Mouse (Mus musculus): ENCODE data around the gene Klhl18. TPM values are rescaled to one million over a fixed set of nuclear protein-coding genes. Genes with fewer than 3 reads are reported as not detected.

Klhl18 gene
- polyA plus RNA-seq, 1 experiment from 2014 or later, result 11.9 TPM

- no peaks in the 10 kb centered on the region for H3K4me1 ChIP-seq
- H3K4me3 ChIP-seq, result no peak overlapping the region
- H3K9me3 ChIP-seq, result no peaks in the 10 kb centered on the region
- H3K27ac ChIP-seq (replicated peaks), result no peak overlapping the region
- no peak overlapping the region for H3K4me2 ChIP-seq (replicated peaks)
- peaks cover 4% of the 10 kb centered on the region for H3K36me3 ChIP-seq
- no peaks in the 10 kb centered on the region for H3K27me3 ChIP-seq
- ATAC-seq (ENCODE audit: low FRiP score, low read depth), result no peak
- WGBS, result 75% methylated on average over 2 of the region's 2 CpGs
- no peak overlapping the region for H3K9ac ChIP-seq (replicated peaks)
Observed at GRCm38 (mm10) chr9:110459145-110459727, 17.3 kb downstream of the Klhl18 start.

GRCm38 (mm10) chr9:110457926-110458325 is 18.6 kb downstream of the Klhl18 start:
- no peak overlapping the region for H3K4me2 ChIP-seq (replicated peaks)
- no peak overlapping the region for H3K27ac ChIP-seq (replicated peaks)
- no peaks in the 10 kb centered on the region for H3K4me1 ChIP-seq
- no peak overlapping the region for H3K4me3 ChIP-seq
- peaks cover 4% of the 10 kb centered on the region for H3K36me3 ChIP-seq
- H3K9ac ChIP-seq (replicated peaks), result no peak overlapping the region
- no peaks in the 10 kb centered on the region for H3K9me3 ChIP-seq
- WGBS, result 70% methylated on average over 3 of the region's 3 CpGs
- ATAC-seq (ENCODE audit: low FRiP score, low read depth), result no peak
- H3K27me3 ChIP-seq, result no peaks in the 10 kb centered on the region

GRCm38 (mm10) chr9:110452523-110452922 is 24.0 kb downstream of the Klhl18 start:
- Histone ChIP-seq H3K9me3 (no peaks in the 10 kb centered on the region), H3K36me3 (peaks cover 9% of the 10 kb centered on the region), H3K4me3 (no peak overlapping the region), H3K27me3 (no peaks in the 10 kb centered on the region), H3K4me2 (replicated peaks) (no peak overlapping the region), H3K9ac (replicated peaks) (no peak overlapping the region), H3K4me1 (peaks cover 3% of the 10 kb centered on the region; the same call in 1 of the 2 replicates), H3K27ac (replicated peaks) (no peak overlapping the region)
- no peak for ATAC-seq (ENCODE audit: low FRiP score, low read depth)
- 86% methylated on average over 3 of the region's 3 CpGs for WGBS

- no peak overlapping the region for H3K4me3 ChIP-seq
- no peak overlapping the region for H3K27ac ChIP-seq (replicated peaks)
- 26% methylated on average over 11 of the region's 11 CpGs for WGBS
- no peak overlapping the region for H3K9ac ChIP-seq (replicated peaks)
- peaks cover 3% of the 10 kb centered on the region; the same call in 1 of the 2 replicates for H3K4me1 ChIP-seq
- no peak overlapping the region for H3K4me2 ChIP-seq (replicated peaks)
- H3K9me3 ChIP-seq, result no peaks in the 10 kb centered on the region
- H3K27me3 ChIP-seq, result no peaks in the 10 kb centered on the region
- peaks cover 13% of the 10 kb centered on the region for H3K36me3 ChIP-seq
- ATAC-seq (ENCODE audit: low FRiP score, low read depth), result peak; percentile 68
Observed at GRCm38 (mm10) chr9:110448857-110449617, 27.5 kb downstream of the Klhl18 start.

DNA sequence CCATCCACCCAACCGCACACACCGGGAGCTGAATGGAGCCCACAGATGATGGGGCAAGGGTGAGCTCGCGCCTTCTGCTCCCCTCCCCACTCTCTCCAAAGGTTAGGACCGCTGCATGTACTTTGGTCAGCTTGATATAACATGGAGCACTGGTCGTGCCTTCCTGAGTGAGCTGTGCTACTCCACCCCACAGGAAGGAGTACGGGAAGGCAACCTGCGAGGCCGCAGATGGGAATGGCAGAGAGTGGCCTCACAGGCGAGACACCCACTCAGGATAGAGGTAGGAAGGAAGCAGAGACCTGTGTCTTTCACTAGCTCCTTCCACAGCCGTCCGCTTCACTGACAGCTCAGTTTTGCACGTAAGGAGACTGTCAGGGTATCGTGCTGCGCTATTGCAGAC is 28.1 kb downstream of the Klhl18 start:
- Histone ChIP-seq H3K9ac (replicated peaks) (no peak overlapping the region), H3K36me3 (peaks cover 17% of the 10 kb centered on the region), H3K27me3 (no peaks in the 10 kb centered on the region), H3K9me3 (no peaks in the 10 kb centered on the region), H3K4me2 (replicated peaks) (no peak overlapping the region), H3K27ac (replicated peaks) (no peak overlapping the region), H3K4me3 (no peak overlapping the region), H3K4me1 (peaks cover 3% of the 10 kb centered on the region; the same call in 1 of the 2 replicates)
- WGBS, result 82% methylated on average over 15 of the region's 15 CpGs
- no peak for ATAC-seq (ENCODE audit: low FRiP score, low read depth)

DNA sequence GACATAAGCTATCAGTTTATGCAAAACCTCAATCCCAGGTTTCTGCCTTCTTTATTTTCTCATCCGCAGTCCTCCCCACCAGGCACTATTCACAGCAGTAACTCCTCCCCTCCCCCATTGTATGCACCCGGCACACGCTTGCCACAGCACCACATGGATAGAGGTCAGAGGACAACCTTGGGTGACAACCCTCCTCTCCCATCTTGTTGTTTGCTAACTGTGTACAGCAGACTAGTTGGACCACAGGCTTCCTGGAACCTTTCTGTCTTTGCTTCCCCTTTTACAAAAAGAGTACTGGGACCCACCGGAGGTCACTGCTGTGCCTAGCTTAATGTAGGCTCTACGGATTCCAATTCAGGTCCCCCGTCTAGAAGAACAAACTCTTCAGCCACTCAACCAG is 35.9 kb downstream of the Klhl18 start:
- peaks cover 30% of the 10 kb centered on the region for H3K36me3 ChIP-seq
- 93% methylated on average over 6 of the region's 6 CpGs for WGBS
- H3K4me1 ChIP-seq, result no peaks in the 10 kb centered on the region
- ATAC-seq (ENCODE audit: low FRiP score, low read depth), result no peak
- H3K9me3 ChIP-seq, result no peaks in the 10 kb centered on the region
- H3K27me3 ChIP-seq, result no peaks in the 10 kb centered on the region
- no peak overlapping the region for H3K9ac ChIP-seq (replicated peaks)
- no peak overlapping the region for H3K4me2 ChIP-seq (replicated peaks)
- no peak overlapping the region for H3K4me3 ChIP-seq
- H3K27ac ChIP-seq (replicated peaks), result no peak overlapping the region

GRCm38 (mm10) chr9:110440049-110440448 is 36.4 kb downstream of the Klhl18 start:
- Histone ChIP-seq H3K36me3 (peaks cover 35% of the 10 kb centered on the region), H3K27ac (replicated peaks) (no peak overlapping the region), H3K9ac (replicated peaks) (no peak overlapping the region), H3K4me3 (no peak overlapping the region), H3K4me2 (replicated peaks) (no peak overlapping the region), H3K27me3 (no peaks in the 10 kb centered on the region), H3K4me1 (no peaks in the 10 kb centered on the region), H3K9me3 (no peaks in the 10 kb centered on the region)
- WGBS, result 82% methylated on average over 2 of the region's 5 CpGs
- no peak for ATAC-seq (ENCODE audit: low FRiP score, low read depth)

GRCm38 (mm10) chr9:110436041-110436440 is 40.5 kb downstream of the Klhl18 start:
- H3K27me3 ChIP-seq, result no peaks in the 10 kb centered on the region
- no peaks in the 10 kb centered on the region for H3K4me1 ChIP-seq
- H3K27ac ChIP-seq (replicated peaks), result no peak overlapping the region
- no peak overlapping the region for H3K9ac ChIP-seq (replicated peaks)
- H3K9me3 ChIP-seq, result no peaks in the 10 kb centered on the region
- 96% methylated on average over 11 of the region's 11 CpGs for WGBS
- peaks cover 40% of the 10 kb centered on the region for H3K36me3 ChIP-seq
- no peak for ATAC-seq (ENCODE audit: low FRiP score, low read depth)
- no peak overlapping the region for H3K4me3 ChIP-seq
- no peak overlapping the region for H3K4me2 ChIP-seq (replicated peaks)

DNA sequence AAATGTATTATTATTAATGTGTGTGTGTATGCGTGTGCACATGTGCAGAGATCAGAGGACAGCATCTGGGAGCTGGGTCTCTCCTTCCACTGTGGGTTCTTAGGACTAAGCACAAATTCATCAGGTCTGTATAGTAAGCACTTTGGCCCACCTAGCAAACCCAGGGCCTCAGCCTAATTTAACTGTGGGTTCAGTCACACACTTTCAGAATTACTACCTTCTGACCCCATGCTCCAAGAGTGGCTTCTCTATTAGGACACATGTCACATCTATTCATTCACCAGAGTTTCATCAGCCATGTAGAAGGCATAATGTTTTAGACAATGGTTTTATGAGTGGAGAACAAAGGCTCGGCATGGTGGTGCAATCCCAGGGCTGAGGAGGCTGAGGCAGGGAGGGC is 43.4 kb downstream of the Klhl18 start:
- H3K4me2 ChIP-seq (replicated peaks), result no peak overlapping the region
- H3K4me3 ChIP-seq, result no peak overlapping the region
- no peak for ATAC-seq (ENCODE audit: low FRiP score, low read depth)
- H3K4me1 ChIP-seq, result no peaks in the 10 kb centered on the region
- peaks cover 58% of the 10 kb centered on the region for H3K36me3 ChIP-seq
- no peak overlapping the region for H3K27ac ChIP-seq (replicated peaks)
- WGBS, result 84% methylated on average over 2 of the region's 2 CpGs
- no peaks in the 10 kb centered on the region for H3K9me3 ChIP-seq
- no peak overlapping the region for H3K9ac ChIP-seq (replicated peaks)
- H3K27me3 ChIP-seq, result no peaks in the 10 kb centered on the region

DNA sequence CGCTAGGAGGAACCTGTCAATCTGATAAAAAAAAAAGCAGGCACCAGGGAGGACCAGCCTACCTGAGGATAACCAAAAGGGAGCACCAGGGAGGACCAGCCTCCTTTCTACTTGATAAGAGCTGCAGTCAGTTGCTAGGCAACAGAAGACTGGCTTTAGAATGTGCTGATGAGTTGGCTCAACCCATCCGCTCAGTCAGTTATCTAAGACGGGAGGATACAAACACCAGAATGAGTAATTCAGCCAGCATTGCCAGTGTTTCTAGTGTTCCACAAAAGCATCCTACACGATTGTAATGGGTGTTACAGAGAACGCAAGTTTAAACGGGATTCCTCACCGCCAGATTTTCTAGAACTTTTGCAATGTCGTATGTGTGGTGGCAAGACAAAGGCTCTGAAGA is 45.3 kb downstream of the Klhl18 start:
- Histone ChIP-seq H3K4me3 (no peak overlapping the region), H3K9ac (replicated peaks) (no peak overlapping the region), H3K27me3 (no peaks in the 10 kb centered on the region), H3K4me1 (no peaks in the 10 kb centered on the region), H3K9me3 (no peaks in the 10 kb centered on the region), H3K36me3 (peaks cover 51% of the 10 kb centered on the region), H3K27ac (replicated peaks) (no peak overlapping the region), H3K4me2 (replicated peaks) (no peak overlapping the region)
- 77% methylated on average over 8 of the region's 8 CpGs for WGBS
- ATAC-seq (ENCODE audit: low FRiP score, low read depth), result no peak

GRCm38 (mm10) chr9:110419511-110420112 is 56.9 kb downstream of the Klhl18 start, which contains the start of gene Ngp:
Gene Ngp, plus strand, starts transcription at chr9:110419747.
- no peaks in the 10 kb centered on the region for H3K4me1 ChIP-seq
- H3K36me3 ChIP-seq, result no peaks in the 10 kb centered on the region
- no peak within 1 kb of the TSS for H3K9ac ChIP-seq (replicated peaks)
- H3K27ac ChIP-seq (replicated peaks), result no peak within 1 kb of the TSS
- H3K27me3 ChIP-seq, result no peaks in the 10 kb centered on the region
- WGBS, result 92% methylated on average over 12 of the region's 12 CpGs
- H3K4me3 ChIP-seq, result no peak within 1 kb of the TSS
- H3K4me2 ChIP-seq (replicated peaks), result no peak within 1 kb of the TSS
- no peak for ATAC-seq (ENCODE audit: low FRiP score, low read depth)
- H3K9me3 ChIP-seq, result no peaks in the 10 kb centered on the region

- H3K27ac ChIP-seq (replicated peaks), result no peak overlapping the region
- peaks cover 2% of the 10 kb centered on the region; the same call in 1 of the 2 replicates for H3K4me1 ChIP-seq
- no peak for ATAC-seq (ENCODE audit: low FRiP score, low read depth)
- no peak overlapping the region for H3K4me3 ChIP-seq
- no peaks in the 10 kb centered on the region for H3K27me3 ChIP-seq
- no peaks in the 10 kb centered on the region for H3K9me3 ChIP-seq
- no peak overlapping the region for H3K4me2 ChIP-seq (replicated peaks)
- H3K9ac ChIP-seq (replicated peaks), result no peak overlapping the region
- no peaks in the 10 kb centered on the region for H3K36me3 ChIP-seq
- 53% methylated on average over 9 of the region's 9 CpGs for WGBS
Observed at GRCm38 (mm10) chr9:110413785-110414184, 62.7 kb downstream of the Klhl18 start.
